Mouse (Mus musculus) activated CD4-positive, CD25-positive, alpha-beta regulatory T cell (primary cell): Measurements from ENCODE around the gene Patj. TPM values are rescaled to one million over a fixed set of nuclear protein-coding genes. Genes with fewer than 3 reads are reported as not detected.

Source experiments
- polyA plus RNA-seq, 2 experiments: library from polyadenylated mRNA; unstranded; fragments of 100-300 nt; shearing (Covaris generic); gene quantifications; one replicate each; pipeline ENCODE4 v1.2.1; 2017

Patj gene
- polyA plus RNA-seq = 10 to 100 TPM; 22.0 to 24.5 TPM

DNA sequence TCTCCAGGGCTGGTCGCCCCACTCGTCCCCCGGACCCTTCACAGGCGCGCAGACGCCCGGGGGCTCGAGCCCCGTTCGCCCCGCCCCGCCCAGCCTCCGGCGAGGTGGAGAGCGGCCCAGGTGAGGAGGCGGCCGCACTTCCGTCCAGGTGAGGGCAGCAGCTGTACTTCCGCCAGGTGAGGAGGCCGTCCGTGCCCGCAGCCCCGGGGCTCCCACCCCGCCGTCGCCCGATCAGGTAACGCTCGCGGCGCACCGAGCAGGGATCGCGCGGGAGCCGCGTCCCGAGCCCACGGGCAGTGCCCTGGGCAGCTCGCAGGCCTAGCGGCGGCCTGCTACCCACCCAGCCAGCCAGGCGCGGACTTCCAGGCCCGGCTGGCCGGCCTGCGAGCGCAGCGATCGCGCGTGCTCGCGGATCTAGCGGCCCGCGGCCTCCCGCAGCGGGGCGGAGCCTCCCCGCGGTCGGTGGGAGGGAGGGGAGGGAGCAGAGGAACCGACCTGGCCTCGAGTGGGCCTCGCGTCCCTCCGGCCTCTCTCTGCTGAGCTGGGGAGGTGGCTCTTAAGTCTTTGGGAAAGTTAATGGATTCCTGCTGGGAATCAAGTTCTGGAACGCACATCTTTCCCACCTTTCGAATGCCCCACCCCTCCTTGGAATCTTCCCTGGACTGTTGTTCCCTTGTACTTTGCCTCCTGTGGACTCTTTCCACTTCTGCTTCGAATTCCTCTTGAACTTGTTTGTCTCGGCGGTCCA, at the start of gene Patj:
Patj (plus strand) TSS at position 96 of the 748 bp plus-strand sequence.

DNA sequence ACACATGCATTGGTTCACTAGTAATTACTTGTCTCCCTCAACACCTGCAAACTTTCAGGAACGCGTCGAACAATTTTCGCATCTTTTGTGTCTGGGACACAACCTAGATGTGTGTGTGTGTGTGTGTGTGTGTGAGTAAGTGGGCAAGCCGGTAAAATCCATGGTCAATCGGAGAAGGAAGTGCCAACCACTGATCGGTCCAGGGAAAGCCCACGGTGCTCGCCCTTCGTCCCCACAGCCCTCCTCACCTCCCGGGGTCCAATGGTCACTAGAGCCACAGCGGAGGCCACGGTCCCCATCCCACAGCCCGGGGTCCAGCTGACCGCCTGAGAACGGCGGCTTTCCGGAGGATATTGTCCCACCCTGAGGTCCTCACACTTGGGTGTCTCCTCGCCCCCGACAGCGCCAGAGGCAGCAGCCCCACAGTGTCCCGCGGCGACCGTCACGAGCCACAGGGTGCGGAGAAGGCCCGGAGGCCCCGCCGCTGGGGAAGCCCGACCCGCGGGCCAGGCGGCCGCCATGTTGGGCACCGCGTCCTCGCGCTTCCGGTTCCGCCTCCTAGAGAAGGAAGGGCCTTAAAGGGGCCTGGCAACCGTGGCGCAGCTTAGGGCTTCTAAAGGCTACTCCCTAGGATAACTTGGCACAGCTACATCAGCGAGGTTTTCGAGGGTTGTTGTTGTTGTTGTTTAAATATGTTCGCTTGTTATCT, 12.7 kb upstream of the Patj start, which contains the start of gene Tm2d1:
Tm2d1 (minus strand) TSS at position 591 of the 709 bp plus-strand sequence.

DNA sequence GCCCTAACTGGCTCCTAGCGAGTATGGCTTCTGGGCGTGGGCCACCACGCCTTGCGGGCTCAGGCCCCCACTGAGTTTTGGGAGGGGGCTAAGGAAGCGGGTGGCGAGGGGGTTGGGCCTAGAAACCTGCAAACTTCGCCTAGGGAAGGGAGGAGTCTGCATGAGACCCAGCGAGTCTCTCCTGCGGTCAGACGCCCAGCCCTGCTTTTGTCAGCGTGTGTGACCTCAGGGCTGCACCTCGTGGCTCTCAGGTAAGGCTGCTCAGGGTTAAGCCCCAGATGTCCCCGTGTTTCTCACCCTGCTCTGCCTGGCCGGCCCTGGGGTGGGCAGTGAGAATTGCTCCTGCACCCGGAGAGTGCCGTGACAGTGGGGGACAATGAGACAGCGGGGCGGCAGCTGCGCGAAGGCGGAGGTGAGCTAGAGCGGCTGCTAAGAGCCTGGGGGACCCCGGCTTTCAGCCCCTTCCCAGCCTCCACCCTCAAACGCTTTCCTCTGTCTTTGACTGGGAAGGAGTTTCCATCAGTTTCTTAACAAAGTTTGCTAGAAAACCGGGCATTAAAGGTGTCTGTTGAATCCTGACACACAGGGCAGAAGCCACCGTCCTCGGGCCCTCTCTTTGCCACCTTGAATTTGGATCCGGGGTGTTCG, 331.1 kb downstream of the Patj start, which contains the start of gene L1td1:
L1td1 (plus strand) TSS at position 145 of the 648 bp plus-strand sequence.

Other genes starting within 250 kb of the Patj start
- gene Tm2d1, start 12.5 kb upstream of the Patj start, polyA plus RNA-seq = 10 to 100 TPM; 58.2 to 76.5 TPM